Mouse (Mus musculus) liver, embryonic 13.5 days (tissue): ENCODE measurements around the gene Sun2. TPM values are rescaled to one million over a fixed set of nuclear protein-coding genes. Genes with fewer than 3 reads are reported as not detected.

ENCODE experiments used
- ATAC-seq: fragments of 200-750 bp; cut with Nextera tagmentation; 2 replicates; pipeline ENCODE4 v1.8.0; 2017; ENCODE audit warnings: low read depth, mild to moderate bottlenecking, moderate number of reproducible peaks, moderate library complexity
- DNase-seq: peaks from one replicate; pipeline ENCODE4 v3.0.0; 2022
- H3K27ac ChIP-seq: fragments of 300-500 bp; sonication (generic); 2 replicates; pipeline ENCODE4 v1.5.1; 2015; ENCODE audit warnings: moderate library complexity, mild to moderate bottlenecking, inconsistent platforms
- H3K27me3 ChIP-seq: fragments of 300-500 bp; sonication (generic); 2 replicates; pipeline ENCODE4 v1.6.1; 2015; ENCODE audit warnings: mild to moderate bottlenecking, inconsistent platforms
- H3K36me3 ChIP-seq: fragments of 300-500 bp; sonication (generic); 2 replicates; pipeline ENCODE4 v1.6.1; 2015; ENCODE audit warnings: mild to moderate bottlenecking, inconsistent platforms
- H3K4me1 ChIP-seq: fragments of 300-500 bp; sonication (generic); replicated peaks from 2 replicates; pipeline ENCODE4 v1.6.1; 2015; ENCODE audit warnings: inconsistent platforms
- H3K4me2 ChIP-seq: fragments of 300-500 bp; sonication (generic); 2 replicates; pipeline ENCODE4 v1.6.1; 2015; ENCODE audit warnings: inconsistent platforms, mild to moderate bottlenecking, moderate library complexity
- H3K4me3 ChIP-seq: fragments of 300-500 bp; sonication (generic); replicated peaks from 2 replicates; pipeline ENCODE4 v1.5.1; 2015; ENCODE audit warnings: mild to moderate bottlenecking, inconsistent platforms
- H3K9ac ChIP-seq: fragments of 300-500 bp; sonication (generic); 2 replicates; pipeline ENCODE4 v1.6.1; 2015; ENCODE audit warnings: mild to moderate bottlenecking, inconsistent platforms
- H3K9me3 ChIP-seq: fragments of 300-500 bp; sonication (generic); replicated peaks from 2 replicates; pipeline ENCODE4 v1.6.1; 2016; ENCODE audit warnings: inconsistent platforms
- WGBS: fragments of 180-500 bp; shearing (Covaris S2); methylation state at CpG from one replicate; pipeline ENCODE4 v1.1.7; 2015; ENCODE audit not compliant: insufficient replicate concordance; 5-methylcytosine and 5-hydroxymethylcytosine counted together
- polyA plus RNA-seq: library from polyadenylated mRNA; unstranded; fragments of >200 nt; fragmentation: Nextera tagmentation; extraction: Ambion mirVana; gene quantifications from 2 replicates; pipeline ENCODE4 v1.2.1, GENCODE M21; 2015

The Sun2 gene
- polyA plus RNA-seq, 1 experiment from 2014 or later: 1.5 TPM

GRCm38 (mm10) chr15:79720796-79721195 lies 21.5 kb downstream of the Sun2 start:
- Histone ChIP-seq H3K4me1 (0 out of 2 replicates have a peak, but pooled peaks cover 2% of the 10 kb centered on the region), H3K4me3 (no peak overlapping the region), H3K27ac (no peak overlapping the region), H3K9ac (no peak overlapping the region), H3K9me3 (no peaks in the 10 kb centered on the region), H3K36me3 (peaks cover 82% of the 10 kb centered on the region), H3K27me3 (no peaks in the 10 kb centered on the region), H3K4me2 (no peak overlapping the region)
- WGBS: 63% methylated on average over 4 of the region's 4 CpGs
- no peak for ATAC-seq
- no peak for DNase-seq

GRCm38 (mm10) chr15:79720267-79720666 lies 22.1 kb downstream of the Sun2 start:
- 91% methylated on average over 8 of the region's 8 CpGs for WGBS
- DNase-seq: no peak
- no peak for ATAC-seq
- no peak overlapping the region for H3K27ac ChIP-seq
- no peak overlapping the region for H3K4me3 ChIP-seq
- no peaks in the 10 kb centered on the region for H3K9me3 ChIP-seq
- 0 out of 2 replicates have a peak, but pooled peaks cover 2% of the 10 kb centered on the region for H3K4me1 ChIP-seq
- no peaks in the 10 kb centered on the region for H3K27me3 ChIP-seq
- no peak overlapping the region for H3K4me2 ChIP-seq
- peaks cover 82% of the 10 kb centered on the region for H3K36me3 ChIP-seq
- H3K9ac ChIP-seq: no peak overlapping the region

GRCm38 (mm10) chr15:79716710-79717109 lies 25.6 kb downstream of the Sun2 start:
- Histone ChIP-seq H3K27me3 (no peaks in the 10 kb centered on the region), H3K4me3 (no peak overlapping the region), H3K27ac (no peak overlapping the region), H3K4me2 (no peak overlapping the region), H3K9ac (no peak overlapping the region), H3K9me3 (no peaks in the 10 kb centered on the region), H3K36me3 (peaks cover 99% of the 10 kb centered on the region), H3K4me1 (peaks cover 13% of the 10 kb centered on the region)
- ATAC-seq (no peak), DNase-seq (no peak)
- WGBS: 94% methylated on average over 6 of the region's 6 CpGs

GRCm38 (mm10) chr15:79715646-79716045 lies 26.7 kb downstream of the Sun2 start:
- H3K4me1 ChIP-seq: peaks cover 13% of the 10 kb centered on the region
- no peak overlapping the region for H3K4me3 ChIP-seq
- no peak for DNase-seq
- ATAC-seq: no peak
- no peak overlapping the region for H3K9ac ChIP-seq
- 89% methylated on average over 7 of the region's 7 CpGs for WGBS
- peaks cover 100% of the 10 kb centered on the region for H3K36me3 ChIP-seq
- H3K27me3 ChIP-seq: no peaks in the 10 kb centered on the region
- no peak overlapping the region for H3K4me2 ChIP-seq
- H3K27ac ChIP-seq: no peak overlapping the region
- no peaks in the 10 kb centered on the region for H3K9me3 ChIP-seq

GRCm38 (mm10) chr15:79708229-79708822 lies 34.0 kb downstream of the Sun2 start:
- Histone ChIP-seq H3K4me3 (no peak overlapping the region), H3K36me3 (peaks cover 75% of the 10 kb centered on the region), H3K4me2 (no peak overlapping the region), H3K4me1 (peaks cover 3% of the 10 kb centered on the region), H3K27ac (no peak overlapping the region; the same call in 1 of the 2 replicates), H3K27me3 (no peaks in the 10 kb centered on the region), H3K9ac (no peak overlapping the region), H3K9me3 (no peaks in the 10 kb centered on the region)
- 82% methylated on average over 5 of the region's 5 CpGs for WGBS
- DNase-seq (no peak), ATAC-seq (no peak)

- H3K4me3 ChIP-seq: no peak overlapping the region
- 84% methylated on average over 17 of the region's 17 CpGs for WGBS
- H3K9me3 ChIP-seq: no peaks in the 10 kb centered on the region
- DNase-seq (no peak), ATAC-seq (no peak)
- H3K27ac ChIP-seq: no peak overlapping the region
- peaks cover 59% of the 10 kb centered on the region for H3K36me3 ChIP-seq
- H3K27me3 ChIP-seq: no peaks in the 10 kb centered on the region
- H3K9ac ChIP-seq: no peak overlapping the region
- no peaks in the 10 kb centered on the region for H3K4me1 ChIP-seq
- H3K4me2 ChIP-seq: no peak overlapping the region
These were observed 35.6 kb downstream of the Sun2 start for GRCm38 (mm10) chr15:79706603-79707214.

GRCm38 (mm10) chr15:79697558-79698187 lies 44.7 kb downstream of the Sun2 start:
- H3K4me3 ChIP-seq: no peak overlapping the region
- 0 out of 2 replicates have a peak overlapping the region, but pooled peaks have one; percentile 7 for H3K9ac ChIP-seq
- ATAC-seq: no peak

GRCm38 (mm10) chr15:79697011-79697410 lies 45.3 kb downstream of the Sun2 start:
- Histone ChIP-seq H3K9me3 (no peaks in the 10 kb centered on the region), H3K36me3 (peaks cover 39% of the 10 kb centered on the region), H3K4me3 (no peak overlapping the region; the same call in 1 of the 2 replicates), H3K9ac (peak overlapping the region; percentile 7; the same call in 1 of the 2 replicates), H3K4me2 (no peak overlapping the region), H3K4me1 (peaks cover 64% of the 10 kb centered on the region), H3K27ac (peak overlapping the region; percentile 95), H3K27me3 (no peaks in the 10 kb centered on the region)
- no peak for ATAC-seq
- WGBS: 69% methylated on average over 6 of the region's 6 CpGs
- DNase-seq: no peak

More at GRCm38 (mm10) chr15:79697558-79698187, 44.7 kb downstream of the Sun2 start:
- Histone ChIP-seq H3K27me3 (no peaks in the 10 kb centered on the region), H3K4me1 (peaks cover 57% of the 10 kb centered on the region), H3K9me3 (no peaks in the 10 kb centered on the region), H3K36me3 (peaks cover 39% of the 10 kb centered on the region), H3K27ac (peak overlapping the region; percentile 95; the same call in 1 of the 2 replicates), H3K4me2 (no peak overlapping the region)
- DNase-seq: no peak
- whole genome bisulfite sequencing: 71% methylated on average over 9 of the region's 9 CpGs

GRCm38 (mm10) chr15:79696508-79696907 lies 45.8 kb downstream of the Sun2 start:
- peak overlapping the region; percentile 7; the same call in 1 of the 2 replicates for H3K9ac ChIP-seq
- peaks cover 39% of the 10 kb centered on the region for H3K36me3 ChIP-seq
- peak overlapping the region; percentile 97 for H3K4me2 ChIP-seq
- 0 out of 2 replicates have a peak overlapping the region, but pooled peaks have one; percentile 7 for H3K4me3 ChIP-seq
- no peak for ATAC-seq
- 87% methylated on average over 2 of the region's 2 CpGs for WGBS
- DNase-seq: no peak
- peaks cover 69% of the 10 kb centered on the region for H3K4me1 ChIP-seq
- peak overlapping the region; percentile 95 for H3K27ac ChIP-seq
- no peaks in the 10 kb centered on the region for H3K9me3 ChIP-seq
- H3K27me3 ChIP-seq: no peaks in the 10 kb centered on the region

- Histone ChIP-seq H3K4me2 (peak overlapping the region; percentile 97), H3K27me3 (no peaks in the 10 kb centered on the region), H3K9me3 (no peaks in the 10 kb centered on the region), H3K9ac (peak overlapping the region; percentile 99), H3K4me1 (peaks cover 72% of the 10 kb centered on the region), H3K4me3 (peak overlapping the region; percentile 95), H3K36me3 (peaks cover 39% of the 10 kb centered on the region), H3K27ac (peak overlapping the region; percentile 95)
- WGBS: 11% methylated on average over 3 of the region's 3 CpGs
- ATAC-seq (peak; percentile 52), DNase-seq (peak; percentile 73)
These were observed 46.8 kb downstream of the Sun2 start for GRCm38 (mm10) chr15:79695516-79695915.

- ATAC-seq: peak; percentile 36
- H3K27me3 ChIP-seq: no peaks in the 10 kb centered on the region
- peak overlapping the region; percentile 99 for H3K9ac ChIP-seq
- peak; percentile 76 for DNase-seq
- 8% methylated on average over 4 of the region's 4 CpGs for WGBS
- peak overlapping the region; percentile 95 for H3K27ac ChIP-seq
- peaks cover 36% of the 10 kb centered on the region for H3K36me3 ChIP-seq
- H3K4me1 ChIP-seq: peaks cover 78% of the 10 kb centered on the region
- H3K9me3 ChIP-seq: no peaks in the 10 kb centered on the region
- peak overlapping the region; percentile 97 for H3K4me2 ChIP-seq
- H3K4me3 ChIP-seq: peak overlapping the region; percentile 95
These were observed 47.8 kb downstream of the Sun2 start for GRCm38 (mm10) chr15:79694512-79694911.
